Mouse (Mus musculus): ENCODE results near the gene 9130019O22Rik.

DNA sequence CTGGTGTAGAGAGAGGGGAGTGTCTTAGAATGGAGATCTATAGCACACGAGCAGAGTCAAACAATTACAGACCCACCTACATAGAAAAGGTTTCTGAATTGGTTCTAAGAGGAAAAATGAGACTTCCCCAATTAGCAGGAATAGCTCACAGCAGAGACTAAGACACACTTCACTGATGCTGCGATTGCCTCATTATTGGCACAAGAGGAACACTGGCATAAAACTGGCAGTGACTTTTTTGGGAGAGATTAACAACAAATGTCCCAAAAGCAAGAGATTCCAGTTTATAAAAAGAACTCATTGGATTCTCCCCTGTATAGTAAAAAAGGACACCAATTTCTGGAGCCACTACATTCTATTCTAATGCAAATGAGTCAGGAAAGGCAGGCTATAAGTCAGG lies 29.1 kb downstream of the 9130019O22Rik start:
- TF ChIP-seq POLR2A (IDR thresholded peaks at IDR 0.05; ENCODE audit: borderline replicate concordance, extremely low read depth, low read depth, low read length) = no peak
- no peak for TF ChIP-seq CTCF (IDR thresholded peaks at IDR 0.05; ENCODE audit: insufficient read depth, low read length)
